25 mouse cellular contexts compared by ENCODE assay signal in the genomic region with DNA sequence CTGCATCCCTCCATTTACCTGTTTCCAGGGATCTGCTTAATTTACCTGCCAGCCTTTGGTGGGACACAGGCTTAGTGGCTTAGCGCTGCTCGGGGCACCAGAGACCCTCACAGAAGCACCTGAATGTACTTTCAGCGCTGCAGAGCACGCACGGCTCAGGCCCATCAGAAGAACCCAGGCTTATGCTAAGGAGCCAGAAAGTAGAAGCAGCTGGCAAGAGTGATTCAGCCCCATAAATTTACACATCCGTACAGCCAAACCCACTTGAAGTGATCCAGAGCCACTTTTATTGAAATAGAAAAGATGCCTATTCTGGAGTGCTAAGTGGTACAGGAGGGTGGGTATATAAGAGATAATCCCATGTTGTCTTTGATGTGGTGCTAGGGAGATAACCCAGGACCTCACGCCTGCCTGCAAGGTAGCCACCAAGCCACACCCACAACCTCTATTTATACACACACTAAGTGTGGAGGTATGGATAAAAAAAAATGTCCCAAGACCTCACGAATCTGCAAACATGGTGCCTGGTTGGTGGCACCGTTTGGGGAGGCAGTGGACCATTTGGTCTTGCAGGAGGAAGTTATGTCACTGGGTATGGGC. TPM values are rescaled to one million over a fixed set of nuclear protein-coding genes. Genes with fewer than 3 reads are reported as not detected.
A peak's percentile ranks its signal among the peaks of the same experiment; 100 is the strongest.
DNase-seq lines count a peak whose midpoint lies in the region; ATAC-seq and TF ChIP-seq lines count a peak whose summit lies in the region.
"Had no signal": no experiment of that assay in that cellular context is flagged by ENCODE, and none has a peak within 500 bp of the region (broad histone marks: within the 10 kb centered on the region; RNA-seq: fewer than 3 reads in every experiment).

No protein-coding gene starts in this region.

- DNase-seq in frontal cortex, postnatal 14 days (ENCODE audit: low spot score in 2 of 2): no peak
- DNase-seq in heart, adult 18-20 months: no peak
- no peak for DNase-seq in liver, embryonic 14.5 days (ENCODE audit: low read depth in 3 of 3, low spot score in 3 of 3)
- no peak for DNase-seq in cerebellum, postnatal 4 days (ENCODE audit: low spot score in 2 of 2)
- no peak for DNase-seq in kidney, adult 9 months
- DNase-seq: adrenal gland, adult 8-10 months; cerebellum, adult 8-10 months; gastrocnemius, postnatal 25 days; layer of hippocampus, adult 9-11 months; left cerebral cortex, postnatal 4 days; thymus, postnatal 25 days had no signal

- TF ChIP-seq CTCF in liver, embryonic 14.5 days (IDR thresholded peaks at IDR 0.05; ENCODE audit: low read depth): no peak

- peaks cover 75% of the 10 kb centered on the region for H3K4me1 ChIP-seq in heart, embryonic 13.5 days
- H3K4me1 ChIP-seq in heart, embryonic 16.5 days (ENCODE audit: control insufficient read depth, insufficient read depth, low read length): peaks cover 56% of the 10 kb centered on the region
- peaks cover 15 to 18% of the 10 kb centered on the region in 2 experiments for H3K4me1 ChIP-seq in liver, embryonic 14.5 days (replicated peaks; ENCODE audit: control insufficient read depth in 2 of 2, insufficient read depth in 2 of 2, low read length in 1 of 2)

- peaks cover 25% of the 10 kb centered on the region for H3K27me3 ChIP-seq in heart, embryonic 13.5 days (replicated peaks)
- no peaks in the 10 kb centered on the region for H3K27me3 ChIP-seq in heart, embryonic 16.5 days (ENCODE audit: control insufficient read depth, insufficient read depth, low read length)
- peaks cover 8% of the 10 kb centered on the region for H3K27me3 ChIP-seq in liver, embryonic 14.5 days (ENCODE audit: control insufficient read depth, insufficient read depth, low read length)
- H3K27me3 ChIP-seq: stomach, embryonic 15.5 days had no signal

- peak overlapping the region; percentile 83 for H3K27ac ChIP-seq in heart, embryonic 13.5 days (replicated peaks)
- peak overlapping the region; percentile 70 for H3K27ac ChIP-seq in heart, embryonic 16.5 days (ENCODE audit: low read length)
- H3K27ac ChIP-seq in liver, embryonic 14.5 days: no peak overlapping the region
- H3K27ac ChIP-seq: embryonic facial prominence, embryonic 15.5 days; hindbrain, embryonic 10.5 days; kidney, postnatal 0 days; macrophage; stomach, embryonic 15.5 days had no signal

- WGBS in heart, embryonic 13.5 days: 57% methylated on average over 9 of the region's 9 CpGs
- WGBS in heart, embryonic 16.5 days: 51% methylated on average over 9 of the region's 9 CpGs
- 51% methylated on average over 9 of the region's 9 CpGs for WGBS in liver, embryonic 14.5 days (ENCODE audit: insufficient replicate concordance)

- TF ChIP-seq EP300 in liver, embryonic 14.5 days (IDR thresholded peaks at IDR 0.05; ENCODE audit: low read depth): no peak

- H3K9ac ChIP-seq in heart, embryonic 13.5 days: no peak overlapping the region
- no peak overlapping the region for H3K9ac ChIP-seq in heart, embryonic 16.5 days (ENCODE audit: low read length)
- no peak overlapping the region for H3K9ac ChIP-seq in liver, embryonic 14.5 days (replicated peaks)
- H3K9ac ChIP-seq: embryonic facial prominence, embryonic 15.5 days; stomach, embryonic 15.5 days had no signal

- H3K36me3 ChIP-seq in heart, embryonic 13.5 days: peaks cover 23% of the 10 kb centered on the region
- peaks cover 11% of the 10 kb centered on the region for H3K36me3 ChIP-seq in heart, embryonic 16.5 days (ENCODE audit: control insufficient read depth, insufficient read depth)
- peaks cover 16% of the 10 kb centered on the region for H3K36me3 ChIP-seq in liver, embryonic 14.5 days (replicated peaks; ENCODE audit: control insufficient read depth, insufficient read depth, low read depth)

- no peak overlapping the region for H3K4me2 ChIP-seq in heart, embryonic 13.5 days
- no peak overlapping the region for H3K4me2 ChIP-seq in heart, embryonic 16.5 days (ENCODE audit: low read depth, low read length)
- no peak overlapping the region for H3K4me2 ChIP-seq in liver, embryonic 14.5 days (ENCODE audit: low read depth)
- H3K4me2 ChIP-seq: embryonic facial prominence, embryonic 15.5 days; midbrain, embryonic 11.5 days; stomach, embryonic 15.5 days had no signal

- no peaks in the 10 kb centered on the region for H3K9me3 ChIP-seq in heart, embryonic 13.5 days
- H3K9me3 ChIP-seq in heart, embryonic 16.5 days (replicated peaks; ENCODE audit: control insufficient read depth, low read length): no peaks in the 10 kb centered on the region
- H3K9me3 ChIP-seq in liver, embryonic 14.5 days (ENCODE audit: control insufficient read depth, low read length): no peaks in the 10 kb centered on the region
- H3K9me3 ChIP-seq: embryonic facial prominence, embryonic 15.5 days; hindbrain, embryonic 10.5 days; stomach, embryonic 15.5 days had no signal

- H3K4me3 ChIP-seq in heart, embryonic 13.5 days: no peak overlapping the region
- no peak overlapping the region for H3K4me3 ChIP-seq in heart, embryonic 16.5 days (ENCODE audit: low read length)
- no peak overlapping the region for H3K4me3 ChIP-seq in liver, embryonic 14.5 days (ENCODE audit: insufficient read depth in 1 of 2, low read depth in 2 of 2, low read length in 2 of 2)
- H3K4me3 ChIP-seq: embryonic facial prominence, embryonic 15.5 days; hindbrain, embryonic 10.5 days; stomach, embryonic 15.5 days had no signal

- ATAC-seq in frontal cortex, adult (ENCODE audit: low TSS enrichment): peak; percentile 60
- no peak for ATAC-seq in heart, embryonic 13.5 days (ENCODE audit: extremely low read depth, insufficient number of reproducible peaks, low FRiP score, low TSS enrichment)
- ATAC-seq in heart, embryonic 16.5 days (replicated peaks; ENCODE audit: extremely low read depth, insufficient read depth, low FRiP score): no peak
- peak; percentile 57; the same call in 1 of the 2 replicates for ATAC-seq in liver, embryonic 14.5 days (ENCODE audit: insufficient read depth)
- ATAC-seq: activated CD4-positive, CD25-positive, alpha-beta regulatory T cell, adult 4 months; forebrain, embryonic 16.5 days; hindbrain, embryonic 16.5 days; intestine, postnatal 0 days; lung, postnatal 0 days had no signal

RNA-seq across cellular contexts. Expression of a gene that starts 51.6 kb away (rescaled TPM):
- polyA plus RNA-seq in heart, embryonic 13.5 days (2015; fragmentation: Nextera tagmentation; extraction: Ambion mirVana): 85.8 and 88.4 TPM in 2 replicates
- 10 to 100 TPM; 54.4 to 59.6 TPM for total RNA-seq in heart, adult 18-20 months (2021)
- polyA plus RNA-seq in heart, embryonic 16.5 days (2015; fragmentation: Nextera tagmentation; extraction: Ambion mirVana): 95.1 and 96.0 TPM in 2 replicates
- polyA plus RNA-seq in liver, embryonic 14.5 days (2012; rRNA removed): 29.6 and 55.3 TPM in 2 replicates
- polyA plus RNA-seq in liver, embryonic 14.5 days (2014; fragmentation: Nextera tagmentation; extraction: Ambion mirVana): 93.2 and 102 TPM in 2 replicates

RNA-seq across cellular contexts. Expression of a gene that starts 51.7 kb away (rescaled TPM):
- 12.9 and 13.1 TPM in 2 replicates for polyA plus RNA-seq in heart, embryonic 13.5 days (2015; fragmentation: Nextera tagmentation; extraction: Ambion mirVana)
- 1 to 10 TPM; 5.9 to 7.2 TPM for total RNA-seq in heart, adult 18-20 months (2021)
- 13.8 and 16.3 TPM in 2 replicates for polyA plus RNA-seq in heart, embryonic 16.5 days (2015; fragmentation: Nextera tagmentation; extraction: Ambion mirVana)
- polyA plus RNA-seq in liver, embryonic 14.5 days (2012; rRNA removed): 1.8 and 2.2 TPM in 2 replicates
- polyA plus RNA-seq in liver, embryonic 14.5 days (2014; fragmentation: Nextera tagmentation; extraction: Ambion mirVana): 2.7 and 3.1 TPM in 2 replicates

Comparison
In these comparisons a context has a peak if more than half of its experiments do, and no peak if none do; other contexts are left out.
1. ATAC-seq: peak in frontal cortex, adult (single experiment) and liver, embryonic 14.5 days (single experiment); none in heart, embryonic 13.5 days (single experiment) and heart, embryonic 16.5 days (single experiment).